Mouse (Mus musculus) MEL (cell line): ENCODE measurements around the gene Gcnt2. TPM values are rescaled to one million over a fixed set of nuclear protein-coding genes. Genes with fewer than 3 reads are reported as not detected.

Experiments used
- DNase-seq: peaks from one replicate; pipeline ENCODE4 v3.0.0; 2011; ENCODE audit warnings: low read depth, low spot score
- H3K27ac ChIP-seq: 2 replicates; pipeline ENCODE4 v1.5.1; 2012; ENCODE audit warnings: low read depth, mild to moderate bottlenecking, control low read depth, low read length, moderate library complexity; ENCODE audit not compliant: control insufficient read depth
- H3K27me3 ChIP-seq, 2 experiments: fragments of 150-350 bp in 1 of 2; sonication (generic) in 1 of 2; 2 replicates each; pipeline ENCODE4 v1.6.1; 2012; ENCODE audit warnings: low read length in 2 of 2, mild to moderate bottlenecking in 2 of 2, improper control_type of control experiment in 1 of 2, moderate library complexity in 1 of 2; ENCODE audit not compliant: insufficient read depth in 2 of 2, control insufficient read depth in 1 of 2
- H3K36me3 ChIP-seq, 2 experiments: 2 replicates each; pipeline ENCODE4 v1.6.1; 2012 to 2014; ENCODE audit warnings: low read length in 2 of 2, improper control_type of control experiment in 1 of 2, inconsistent platforms in 1 of 2, mild to moderate bottlenecking in 1 of 2; ENCODE audit not compliant: insufficient read depth in 2 of 2, control insufficient read depth in 1 of 2
- H3K4me1 ChIP-seq, 2 experiments: fragments of 150-350 bp in 1 of 2; sonication (generic) in 1 of 2; 2 replicates each; pipeline ENCODE4 v1.6.1; 2012; ENCODE audit warnings: low read length in 2 of 2, improper control_type of control experiment in 1 of 2, mild to moderate bottlenecking in 1 of 2; ENCODE audit not compliant: insufficient read depth in 2 of 2, control insufficient read depth in 1 of 2
- H3K4me3 ChIP-seq, 2 experiments: fragments of 150-350 bp in 1 of 2; sonication (generic) in 1 of 2; 2 replicates each; pipeline ENCODE4 v1.5.1; 2012; ENCODE audit warnings: low read depth in 2 of 2, low read length in 2 of 2, mild to moderate bottlenecking in 2 of 2, moderate library complexity in 2 of 2, control low read depth in 1 of 2, improper control_type of control experiment in 1 of 2; ENCODE audit not compliant: control insufficient read depth in 1 of 2, insufficient read depth in 1 of 2
- H3K79me2 ChIP-seq: 2 replicates; pipeline ENCODE4 v1.6.1; 2012; ENCODE audit warnings: mild to moderate bottlenecking, low read length, moderate library complexity; ENCODE audit not compliant: control insufficient read depth, poor library complexity, insufficient read depth
- H3K9ac ChIP-seq: 2 replicates; pipeline ENCODE4 v1.6.1; 2012; ENCODE audit warnings: low read depth, mild to moderate bottlenecking, control low read depth, low read length, moderate library complexity; ENCODE audit not compliant: control insufficient read depth, poor library complexity, severe bottlenecking
- H3K9me3 ChIP-seq: fragments of 150-350 bp; sonication (generic); replicated peaks from 2 replicates; pipeline ENCODE4 v1.6.1; 2012; ENCODE audit warnings: mild to moderate bottlenecking, low read length, improper control_type of control experiment, moderate library complexity; ENCODE audit not compliant: insufficient read depth
- BHLHE40 ChIP-seq: IDR thresholded peaks from 2 replicates; pipeline ENCODE4 v1.6.1; 2012; ENCODE audit warnings: low read depth, mild to moderate bottlenecking, inconsistent platforms, low read length, improper control_type of control experiment, borderline replicate concordance
- CTCF ChIP-seq, 3 experiments: IDR thresholded peaks in 2 of 3; conservative IDR thresholded peaks in 1 of 3; 2 replicates each; pipeline ENCODE4 v1.5.1; 2011 to 2012; ENCODE audit warnings: low read length in 3 of 3, low read depth in 2 of 3, mild to moderate bottlenecking in 2 of 3, improper control_type of control experiment in 1 of 3, inconsistent platforms in 1 of 3, mixed read lengths in 1 of 3, moderate library complexity in 1 of 3; ENCODE audit not compliant: control insufficient read depth in 1 of 3, insufficient read depth in 1 of 3, poor library complexity in 1 of 3, severe bottlenecking in 1 of 3
- E2F4 ChIP-seq: IDR thresholded peaks from 2 replicates; pipeline ENCODE4 v1.6.1; 2011; ENCODE audit warnings: low read depth, low read length, improper control_type of control experiment, borderline replicate concordance
- HCFC1 ChIP-seq: IDR thresholded peaks from 2 replicates; pipeline ENCODE4 v1.6.1; 2012; ENCODE audit warnings: low read depth, mild to moderate bottlenecking, inconsistent platforms, low read length, improper control_type of control experiment, moderate library complexity
- KAT2A ChIP-seq: conservative IDR thresholded peaks from 2 replicates; pipeline ENCODE4 v1.6.1; 2012; ENCODE audit warnings: low read depth, low read length, improper control_type of control experiment, inconsistent platforms
- MAZ ChIP-seq: IDR thresholded peaks from 2 replicates; pipeline ENCODE4 v1.6.1; 2012; ENCODE audit warnings: low read depth, mild to moderate bottlenecking, inconsistent platforms, low read length, improper control_type of control experiment
- MXI1 ChIP-seq: IDR thresholded peaks from 2 replicates; pipeline ENCODE4 v1.6.1; 2011; ENCODE audit warnings: mild to moderate bottlenecking, low read depth, low read length, improper control_type of control experiment
- NELFE ChIP-seq: IDR thresholded peaks from 2 replicates; pipeline ENCODE4 v1.6.1; 2011; ENCODE audit warnings: low read depth, low read length, improper control_type of control experiment
- POLR2A ChIP-seq, 2 experiments: IDR thresholded peaks; 2 replicates each; pipeline ENCODE4 v1.6.1; 2011 to 2012; ENCODE audit warnings: low read length in 2 of 2, mild to moderate bottlenecking in 2 of 2, control low read depth in 1 of 2, improper control_type of control experiment in 1 of 2, low read depth in 1 of 2, moderate library complexity in 1 of 2; ENCODE audit not compliant: control insufficient read depth in 1 of 2, insufficient read depth in 1 of 2, poor library complexity in 1 of 2
- RAD21 ChIP-seq: IDR thresholded peaks from 2 replicates; pipeline ENCODE4 v1.6.1; 2011; ENCODE audit warnings: mild to moderate bottlenecking, low read depth, low read length, improper control_type of control experiment
- SMC3 ChIP-seq: IDR thresholded peaks from 2 replicates; pipeline ENCODE4 v1.6.1; 2011; ENCODE audit warnings: low read depth, low read length, improper control_type of control experiment
- TAL1 ChIP-seq: IDR thresholded peaks from 2 replicates; pipeline ENCODE4 v1.6.1; 2012; ENCODE audit warnings: mild to moderate bottlenecking, inconsistent platforms, low read length, moderate library complexity, mixed read lengths
- TBP ChIP-seq: IDR thresholded peaks from 2 replicates; pipeline ENCODE4 v1.8.0; 2011; ENCODE audit warnings: low read depth, low read length, improper control_type of control experiment
- TCF12 ChIP-seq: IDR thresholded peaks from 2 replicates; pipeline ENCODE4 v1.6.1; 2014; ENCODE audit warnings: low read depth, mild to moderate bottlenecking, inconsistent platforms, low read length, improper control_type of control experiment, moderate library complexity
- USF2 ChIP-seq, 2 experiments: IDR thresholded peaks; 2 replicates each; pipeline ENCODE4 v1.6.1; 2011 to 2012; ENCODE audit warnings: improper control_type of control experiment in 2 of 2, low read length in 2 of 2, borderline replicate concordance in 1 of 2, inconsistent platforms in 1 of 2, low read depth in 1 of 2, mild to moderate bottlenecking in 1 of 2; ENCODE audit not compliant: insufficient read depth in 1 of 2
- ZC3H11A ChIP-seq: IDR thresholded peaks from 2 replicates; pipeline ENCODE4 v1.6.1; 2012; ENCODE audit warnings: low read depth, mild to moderate bottlenecking, inconsistent platforms, low read length, improper control_type of control experiment
- ZNF384 ChIP-seq: IDR thresholded peaks from 2 replicates; pipeline ENCODE4 v1.6.1; 2012; ENCODE audit warnings: low read depth, mild to moderate bottlenecking, inconsistent platforms, low read length, improper control_type of control experiment
- polyA plus RNA-seq, 2 experiments: library from polyadenylated mRNA; stranded (reverse) in 1 of 2; unstranded in 1 of 2; fragments of >175 nt in 1 of 2; fragments of >200 nt in 1 of 2; gene quantifications; 2 replicates each; pipeline versions ENCODE4 v1.2.1 to v1.2.4; 2012; ENCODE audit warnings: low replicate concordance in 2 of 2, low read depth in 1 of 2; ENCODE audit not compliant: insufficient read length in 2 of 2, insufficient read depth in 1 of 2, missing spikeins in 1 of 2
- total RNA-seq: library from RNA; depleted of rRNA; stranded (reverse); fragments of 300-350 nt; gene quantifications from 2 replicates; pipeline ENCODE4 v1.2.3, GENCODE M21; 2012

Gcnt2 gene
- total and polyA plus RNA-seq, 3 experiments: 0.03 to 0.04 TPM; not detected in 1

GRCm38 (mm10) chr13:40883903-40884302 lies 24.3 kb downstream of the Gcnt2 start:
- Histone ChIP-seq H3K4me1 (no peaks in the 10 kb centered on the region), H3K27ac (no peak overlapping the region), H3K79me2 (no peaks in the 10 kb centered on the region), H3K9ac (no peak overlapping the region), H3K4me3 (no peak overlapping the region), H3K36me3 (no peaks in the 10 kb centered on the region), H3K9me3 (no peaks in the 10 kb centered on the region), H3K27me3 (no peaks in the 10 kb centered on the region)
- TF ChIP-seq TAL1 (no peak), USF2 (IDR thresholded peaks at IDR 0.05; ENCODE audit: borderline replicate concordance in 1 of 2, insufficient read depth in 1 of 2, low read depth in 1 of 2, low read length in 2 of 2) (no peak), POLR2A (IDR thresholded peaks at IDR 0.05; ENCODE audit: control insufficient read depth in 1 of 2, insufficient read depth in 1 of 2, low read depth in 1 of 2, low read length in 2 of 2, poor library complexity in 1 of 2) (no peak), MXI1 (no peak), MAZ (no peak), TBP (no peak), SMC3 (no peak), CTCF (IDR thresholded peaks at IDR 0.05 in 2 of 3, conservative IDR thresholded peaks at IDR 0.05 in 1 of 3; ENCODE audit: control insufficient read depth in 1 of 3, insufficient read depth in 1 of 3, low read depth in 2 of 3, low read length in 3 of 3, poor library complexity in 1 of 3, severe bottlenecking in 1 of 3) (no peak), TCF12 (no peak), RAD21 (no peak), KAT2A (no peak), ZNF384 (no peak)
- DNase-seq: no peak

GRCm38 (mm10) chr13:40884878-40885277 lies 25.3 kb downstream of the Gcnt2 start:
- Histone ChIP-seq H3K9ac (no peak overlapping the region), H3K4me3 (no peak overlapping the region), H3K4me1 (no peaks in the 10 kb centered on the region; a peak in 1 of 4 replicates), H3K36me3 (no peaks in the 10 kb centered on the region), H3K27me3 (no peaks in the 10 kb centered on the region), H3K79me2 (no peaks in the 10 kb centered on the region), H3K9me3 (no peaks in the 10 kb centered on the region), H3K27ac (no peak overlapping the region)
- no peak for TF ChIP-seq E2F4
- no peak for TF ChIP-seq ZC3H11A
- TF ChIP-seq BHLHE40: no peak
- no peak for TF ChIP-seq TCF12
- no peak for TF ChIP-seq NELFE
- TF ChIP-seq HCFC1: no peak
- DNase-seq: no peak
